Mouse (Mus musculus): ENCODE data around the gene Hyou1.
A peak's percentile ranks its signal among the peaks of the same experiment; 100 is the strongest.
"Not testable (repeated sequence)": the region's sequence is repeated elsewhere in the genome, so short reads cannot be mapped to it uniquely, and the experiment has no call there.

Hyou1 gene

GRCm38 (mm10) chr9:44352337-44352736, 27.0 kb upstream of the Hyou1 start:
- no peak for DNase-seq

- DNase-seq = no peak
Observed at GRCm38 (mm10) chr9:44353142-44353541, 26.1 kb upstream of the Hyou1 start.

- no peak for DNase-seq
Observed at GRCm38 (mm10) chr9:44357207-44357606, 22.1 kb upstream of the Hyou1 start.

GRCm38 (mm10) chr9:44361190-44361917, 17.9 kb upstream of the Hyou1 start, which contains the start of gene Vps11:
Gene Vps11, minus strand, starts transcription at chr9:44361670.
- DNase-seq = peak; percentile 97

GRCm38 (mm10) chr9:44361931-44362330, 17.4 kb upstream of the Hyou1 start:
- DNase-seq = not testable (repeated sequence)

- peak; percentile 52 for DNase-seq
Observed at GRCm38 (mm10) chr9:44364480-44364879, 14.8 kb upstream of the Hyou1 start.

- no peak for DNase-seq
Observed at GRCm38 (mm10) chr9:44373386-44373785, 5.9 kb upstream of the Hyou1 start.

- no peak for DNase-seq
Observed at GRCm38 (mm10) chr9:44376141-44376540, 3.1 kb upstream of the Hyou1 start.

- DNase-seq = not testable (repeated sequence)
Observed at GRCm38 (mm10) chr9:44377335-44377734, 2.0 kb upstream of the Hyou1 start.

GRCm38 (mm10) chr9:44378153-44378730, 1.0 kb upstream of the Hyou1 start:
- DNase-seq = no peak

- DNase-seq = no peak
Observed at GRCm38 (mm10) chr9:44379862-44380261, 572 bp downstream of the Hyou1 start.

- DNase-seq = no peak
Observed at GRCm38 (mm10) chr9:44384596-44384995, 5.3 kb downstream of the Hyou1 start.

GRCm38 (mm10) chr9:44387221-44387620, 7.9 kb downstream of the Hyou1 start:
- no peak for DNase-seq

GRCm38 (mm10) chr9:44389273-44389672, 10.0 kb downstream of the Hyou1 start:
- peak; percentile 61 for DNase-seq

- DNase-seq = peak; percentile 81
Observed at GRCm38 (mm10) chr9:44391466-44391865, 12.2 kb downstream of the Hyou1 start.

GRCm38 (mm10) chr9:44396684-44397411, 17.6 kb downstream of the Hyou1 start, which contains the start of gene Slc37a4:
Gene Slc37a4, plus strand, starts transcription at chr9:44396852.
- DNase-seq = peak; percentile 98

- no peak for DNase-seq
Observed at GRCm38 (mm10) chr9:44398087-44398486, 18.8 kb downstream of the Hyou1 start.

GRCm38 (mm10) chr9:44398551-44398950, 19.3 kb downstream of the Hyou1 start:
- DNase-seq = no peak

- no peak for DNase-seq
Observed at GRCm38 (mm10) chr9:44399114-44399794, 20.0 kb downstream of the Hyou1 start.

- no peak for DNase-seq
Observed at GRCm38 (mm10) chr9:44399795-44400114, 20.5 kb downstream of the Hyou1 start.

- no peak for DNase-seq
Observed at GRCm38 (mm10) chr9:44401081-44401480, 21.8 kb downstream of the Hyou1 start.

GRCm38 (mm10) chr9:44405011-44405410, 25.7 kb downstream of the Hyou1 start:
- DNase-seq = no peak
